Mouse (Mus musculus) cerebellum, adult 2 months (tissue): ENCODE measurements around the gene Txnrd2.

Source experiments
- CTCF ChIP-seq: fragments of 200-500 bp; IDR thresholded peaks from 2 replicates; pipeline ENCODE4 v1.5.1; 2011; ENCODE audit warnings: low read depth, mild to moderate bottlenecking, control low read depth, low read length, moderate library complexity, borderline replicate concordance; ENCODE audit not compliant: insufficient read depth
- POLR2A ChIP-seq: fragments of 200-500 bp; IDR thresholded peaks from 2 replicates; pipeline ENCODE4 v1.6.1; 2011; ENCODE audit warnings: low read length, control low read depth, borderline replicate concordance; ENCODE audit not compliant: insufficient read depth

GRCm38 (mm10) chr16:18513508-18513907 is 87.3 kb downstream of the Txnrd2 start:
- TF ChIP-seq POLR2A (no peak), CTCF (no peak)
